Mouse (Mus musculus) adrenal gland, adult (tissue): ENCODE data around the gene Tkt.
"Not testable (repeated sequence)": the region's sequence is repeated elsewhere in the genome, so short reads cannot be mapped to it uniquely, and the experiment has no call there.

Experiments
- DNase-seq, 2 experiments: peaks; one replicate each; pipeline ENCODE4 v3.0.0; 2022 to 2023; ENCODE audit warnings: low spot score in 1 of 2; ENCODE audit not compliant: inconsistent age in 2 of 2

Gene Tkt

DNA sequence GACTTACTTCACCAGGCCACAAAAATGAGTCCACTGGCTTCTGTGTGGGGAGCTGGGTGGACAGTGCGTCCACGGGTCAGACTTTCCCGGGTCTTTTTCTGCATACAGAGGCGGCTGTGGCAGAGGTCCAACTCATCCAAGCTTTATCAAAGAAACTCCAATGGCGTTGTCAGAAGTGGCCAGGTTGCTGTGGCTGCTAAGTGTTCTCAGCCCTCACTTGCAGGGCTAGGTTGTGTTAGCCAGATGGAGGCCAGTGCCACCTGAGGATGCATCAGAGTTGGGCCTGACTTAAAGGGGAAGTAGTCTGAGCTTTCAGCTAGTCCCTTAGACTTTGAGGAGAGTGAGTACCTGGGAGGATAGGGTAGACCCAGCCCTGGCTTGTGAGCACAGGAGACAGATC, 3.4 kb downstream of the Tkt start:
- peak in 1 of 2 experiments; percentile 72 for DNase-seq

DNA sequence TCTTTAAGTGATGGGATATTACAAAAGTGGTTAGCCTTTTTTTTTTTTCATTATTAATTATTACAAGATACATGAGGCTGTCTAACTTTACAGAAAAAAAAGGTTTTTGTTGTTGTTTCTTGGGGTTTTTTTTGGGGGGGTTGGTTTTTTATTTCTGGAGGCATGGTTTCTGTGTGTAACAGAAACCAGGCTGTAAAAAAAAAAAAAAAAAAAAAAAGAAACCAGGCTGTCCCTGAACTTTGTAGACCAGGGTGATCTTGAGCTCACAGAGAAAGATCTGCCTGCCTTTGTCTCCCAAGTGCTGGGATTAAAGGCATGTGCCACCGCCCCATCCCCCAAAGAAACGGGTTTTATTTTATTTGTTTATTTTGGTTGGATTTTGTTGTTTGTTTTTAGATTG, 3.8 kb downstream of the Tkt start:
- DNase-seq = no peak

DNA sequence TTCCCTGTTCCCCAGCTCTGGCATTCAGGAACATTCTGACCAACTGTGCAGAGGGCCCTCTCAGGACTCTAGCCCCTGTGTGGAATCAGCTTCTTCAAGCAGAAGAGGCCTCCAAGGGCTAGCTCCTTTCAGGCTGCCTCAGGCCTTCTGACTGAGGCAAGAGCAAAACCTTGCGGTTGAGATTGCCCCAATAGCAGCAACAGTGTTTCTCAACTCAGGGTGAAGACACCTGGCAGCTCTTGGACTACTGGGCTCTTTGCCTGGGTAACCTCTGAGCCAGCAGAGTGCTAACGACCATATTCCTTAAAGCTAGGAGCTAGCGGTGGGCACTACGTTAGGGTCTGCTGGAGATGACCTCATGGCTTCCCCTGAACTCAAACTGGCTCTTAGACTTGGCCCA, 5.0 kb downstream of the Tkt start:
- peak in 1 of 2 experiments; percentile 77 for DNase-seq

DNA sequence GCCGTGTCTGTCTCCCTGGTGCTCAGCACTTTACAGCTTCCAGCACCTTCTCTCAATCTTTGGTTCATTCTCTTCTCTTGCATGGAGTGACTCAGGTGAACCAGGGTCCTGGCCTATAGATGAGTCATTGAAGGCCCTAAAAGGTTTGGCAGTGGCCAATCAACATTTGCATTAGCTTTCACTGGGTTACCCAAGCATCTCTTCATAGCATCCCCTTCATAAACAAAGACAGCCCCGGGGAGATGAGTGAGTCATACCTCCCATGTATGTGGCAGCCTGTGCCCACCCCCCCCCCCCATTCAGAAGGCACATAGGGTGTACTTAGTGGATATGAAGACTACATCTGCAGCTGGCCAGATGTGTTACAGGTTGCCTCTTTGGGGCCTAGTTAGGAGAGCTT, 8.5 kb downstream of the Tkt start:
- no peak for DNase-seq

DNA sequence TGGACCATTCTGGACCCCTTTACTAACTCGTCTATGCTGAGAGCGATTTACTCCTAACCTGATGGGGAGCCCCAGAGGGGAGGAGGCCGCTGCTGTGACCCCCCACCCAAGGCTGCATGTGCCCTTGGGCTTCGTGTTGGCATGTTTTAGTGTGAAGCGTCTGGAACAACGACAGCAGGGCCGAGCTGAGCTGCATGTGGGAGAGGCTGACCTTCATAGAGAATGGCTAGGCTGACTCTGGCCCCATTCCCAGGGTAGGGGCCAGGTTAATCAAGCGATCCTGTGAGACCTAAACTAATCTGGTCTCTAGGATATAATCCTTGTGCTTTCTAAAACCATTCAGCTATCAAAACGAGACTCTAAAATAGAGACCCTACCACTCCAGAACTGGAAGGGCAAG, 9.6 kb downstream of the Tkt start:
- DNase-seq = peak in 1 of 2 experiments; percentile 77

DNA sequence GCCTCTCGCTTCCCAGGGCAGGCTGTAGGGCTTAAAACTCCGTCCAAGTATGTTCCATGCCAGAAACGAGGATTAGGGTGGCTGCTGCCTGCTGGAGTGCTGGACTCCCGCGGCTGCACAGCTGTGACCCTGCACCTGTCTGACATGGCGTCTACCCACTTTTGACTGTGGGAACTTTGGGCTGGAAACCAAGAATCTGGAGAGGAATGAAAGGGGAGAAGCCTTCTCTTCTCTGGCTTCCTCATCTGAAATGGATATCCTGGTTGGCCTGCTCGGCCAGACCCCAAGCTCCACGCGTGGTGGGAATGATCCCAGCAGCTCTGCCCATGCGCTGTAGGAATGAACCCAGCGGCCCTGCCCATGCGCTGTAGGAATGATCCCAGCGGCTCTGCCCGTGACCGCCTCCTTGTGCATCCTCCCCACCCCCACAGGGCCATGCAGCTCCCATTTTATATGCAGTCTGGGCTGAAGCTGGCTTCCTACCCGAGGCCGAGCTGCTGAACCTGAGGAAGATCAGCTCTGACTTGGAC, 11.2 kb downstream of the Tkt start:
- no peak for DNase-seq

DNA sequence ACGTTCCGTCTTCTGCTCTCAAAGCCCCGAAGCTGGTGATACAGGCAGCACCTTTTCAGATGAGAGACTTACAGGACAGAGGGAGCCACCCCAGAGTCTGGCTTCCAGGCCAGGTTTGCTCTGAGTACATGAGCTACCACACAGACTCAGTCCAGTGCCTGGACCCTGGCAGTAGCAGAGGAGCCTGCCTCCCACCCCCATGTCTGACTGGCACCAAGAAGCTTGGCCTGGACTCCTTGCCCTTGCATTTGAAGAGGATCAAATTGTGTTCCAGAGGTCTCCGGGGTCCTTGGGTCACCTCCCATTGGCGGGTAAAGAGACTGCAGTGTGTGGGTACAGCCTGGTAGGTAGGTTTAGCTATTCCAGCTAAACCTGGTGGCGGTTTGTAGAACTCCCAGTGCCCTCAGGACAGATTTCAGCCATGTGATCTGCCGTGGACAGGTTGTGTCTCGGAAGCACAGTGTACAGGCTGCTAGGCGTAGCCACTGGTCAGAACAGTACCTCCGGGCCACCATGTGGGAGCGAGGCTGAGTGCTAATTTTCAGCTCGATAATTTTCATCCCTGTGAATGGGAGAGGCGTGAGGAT, 12.7 kb downstream of the Tkt start:
- DNase-seq = no peak

DNA sequence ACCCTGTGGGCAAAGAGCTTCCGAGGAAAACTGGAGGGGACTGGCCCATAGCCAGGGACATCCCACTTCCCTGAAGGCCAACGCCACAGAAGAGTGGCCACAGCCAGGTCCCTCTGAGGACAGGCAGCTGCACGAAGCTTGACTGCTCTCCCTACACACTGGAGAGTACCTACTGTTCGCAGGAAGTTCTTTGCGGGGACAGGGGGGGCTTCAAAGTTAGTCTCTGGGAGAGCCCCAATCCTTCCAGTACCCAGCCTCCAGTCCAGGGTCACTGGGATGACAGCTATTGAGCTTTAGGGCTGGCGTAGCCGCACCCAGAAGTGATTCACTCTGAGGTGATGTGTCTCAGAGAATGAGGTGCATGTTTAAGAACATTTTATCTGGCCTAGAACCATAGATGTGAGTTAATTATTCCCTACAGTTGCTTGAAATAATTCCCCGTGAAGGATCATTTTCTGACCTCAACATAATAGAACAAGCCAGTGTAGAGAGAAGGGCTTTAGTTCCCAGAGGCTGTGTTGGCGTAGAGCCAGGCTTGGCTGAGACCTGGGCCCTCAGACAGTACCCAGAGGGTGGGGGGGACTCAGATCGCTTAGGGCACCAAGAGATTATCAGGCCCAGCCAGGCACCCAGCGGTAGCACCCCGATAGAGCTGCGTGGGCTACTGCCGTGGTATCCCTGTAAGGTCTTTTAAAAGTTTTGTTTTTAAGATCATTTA, 13.5 kb downstream of the Tkt start:
- peak; percentile 55 to 85 for DNase-seq

DNA sequence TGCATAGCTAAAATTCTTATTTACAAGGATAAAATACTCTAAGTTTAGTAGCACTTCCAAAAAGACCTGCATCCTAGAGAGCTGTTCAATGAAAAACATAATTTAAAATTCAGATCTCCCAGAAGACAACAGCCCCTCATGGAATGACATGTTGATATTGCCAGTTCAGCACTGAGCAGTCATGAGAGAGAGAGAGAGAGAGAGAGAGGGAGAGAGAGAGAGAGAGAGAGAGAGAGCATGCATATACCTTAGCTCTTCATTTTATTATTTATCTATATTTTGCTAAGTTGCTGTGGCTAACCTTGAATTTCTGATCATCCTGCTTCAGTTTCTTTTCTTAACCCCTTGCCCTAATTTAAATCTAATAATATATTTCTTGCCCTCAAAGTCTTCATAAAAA, 14.2 kb downstream of the Tkt start:
- DNase-seq = no peak

DNA sequence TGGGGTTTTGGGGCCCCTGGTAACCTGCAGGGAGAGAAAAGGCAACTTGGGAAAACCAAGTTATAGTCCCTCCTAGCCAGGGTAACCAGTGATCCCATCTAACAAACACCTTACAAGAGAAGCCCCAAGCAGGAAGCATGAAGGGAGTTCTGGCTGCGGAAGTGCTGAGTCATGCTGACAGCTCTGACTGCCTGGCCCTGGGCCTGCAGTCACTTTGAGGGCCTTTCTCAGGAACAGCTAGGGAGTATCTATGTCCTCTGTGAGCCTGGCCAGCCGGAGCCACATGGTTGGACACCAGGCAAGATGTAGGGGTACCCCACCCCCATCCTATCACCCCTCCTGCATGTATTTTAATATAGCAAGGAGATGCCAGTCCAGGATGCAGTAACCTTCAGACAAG, 16.3 kb downstream of the Tkt start:
- peak; percentile 84 to 92 for DNase-seq

DNA sequence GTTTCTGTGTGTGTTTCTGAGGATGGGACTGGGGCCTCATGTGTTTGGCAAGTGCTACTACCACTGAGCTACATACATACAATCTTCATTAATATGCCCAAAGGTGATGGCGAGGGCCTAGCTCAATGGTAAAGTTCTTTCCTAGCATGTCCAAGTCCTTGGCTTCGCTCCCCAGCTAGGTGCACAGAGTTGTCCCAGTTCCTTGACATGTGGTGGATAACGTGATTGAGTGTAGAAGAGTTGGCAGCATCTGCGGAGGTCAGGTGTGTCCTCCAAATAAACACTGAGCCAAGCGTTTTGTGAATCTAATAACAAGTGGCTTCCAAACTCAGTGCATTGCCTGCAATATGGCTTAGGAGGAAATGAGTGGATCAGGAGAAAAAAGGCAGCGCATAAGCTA, 18.2 kb downstream of the Tkt start:
- no peak for DNase-seq

DNA sequence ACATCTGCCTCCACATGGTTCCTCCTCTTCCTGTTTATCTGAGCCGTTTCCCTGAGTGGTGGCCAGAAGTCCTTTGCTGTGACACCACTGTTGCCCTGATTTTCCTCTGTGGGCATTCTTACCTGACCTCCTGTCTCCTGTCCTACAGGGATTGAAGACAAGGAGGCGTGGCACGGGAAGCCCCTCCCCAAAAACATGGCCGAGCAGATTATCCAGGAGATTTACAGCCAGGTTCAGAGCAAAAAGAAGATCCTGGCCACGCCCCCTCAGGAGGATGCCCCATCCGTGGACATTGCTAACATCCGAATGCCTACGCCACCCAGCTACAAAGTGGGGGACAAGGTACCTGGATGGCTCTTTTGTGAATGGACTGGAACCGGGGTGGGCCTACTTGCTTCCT, 19.9 kb downstream of the Tkt start:
- DNase-seq = no peak

DNA sequence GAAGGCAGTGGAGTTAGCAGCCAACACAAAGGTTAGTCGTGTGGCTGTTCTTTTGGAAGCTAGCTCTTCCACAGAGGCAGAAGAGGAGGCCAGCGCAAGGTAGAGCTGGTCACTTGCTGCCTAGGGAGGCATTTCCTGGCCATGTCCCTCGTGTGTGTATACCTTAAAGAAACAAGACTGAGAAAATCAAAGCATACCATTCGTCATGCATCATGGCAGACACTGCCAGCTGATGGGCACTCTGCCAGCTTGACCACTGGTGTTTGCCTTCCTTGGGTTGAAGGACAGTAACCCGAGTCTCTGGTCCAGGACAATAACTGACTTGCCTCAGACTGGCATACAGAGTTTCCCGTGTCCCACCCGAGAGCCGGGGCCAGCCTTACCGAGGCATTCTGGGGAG, 22.1 kb downstream of the Tkt start:
- DNase-seq = peak; percentile 78 to 88

DNA sequence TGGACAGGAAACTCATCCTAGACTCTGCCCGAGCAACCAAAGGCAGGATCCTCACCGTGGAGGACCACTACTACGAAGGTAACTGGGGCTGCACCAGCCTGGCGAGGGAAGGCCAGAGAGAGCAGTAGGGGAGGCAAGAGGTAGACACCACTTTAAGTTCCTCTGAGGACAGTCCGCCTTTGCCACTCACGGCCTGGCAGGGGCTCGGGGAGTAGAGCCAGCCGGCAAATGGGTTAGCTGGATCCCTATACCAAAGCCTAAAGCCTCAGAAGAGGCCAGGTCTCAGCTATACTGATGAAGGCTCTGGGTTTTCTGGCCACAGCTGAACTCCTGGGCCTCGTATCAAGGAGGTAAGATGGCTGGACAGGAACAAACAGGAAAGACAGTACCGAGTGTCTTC, 24.1 kb downstream of the Tkt start:
- peak in 1 of 2 experiments; percentile 60 for DNase-seq

DNA sequence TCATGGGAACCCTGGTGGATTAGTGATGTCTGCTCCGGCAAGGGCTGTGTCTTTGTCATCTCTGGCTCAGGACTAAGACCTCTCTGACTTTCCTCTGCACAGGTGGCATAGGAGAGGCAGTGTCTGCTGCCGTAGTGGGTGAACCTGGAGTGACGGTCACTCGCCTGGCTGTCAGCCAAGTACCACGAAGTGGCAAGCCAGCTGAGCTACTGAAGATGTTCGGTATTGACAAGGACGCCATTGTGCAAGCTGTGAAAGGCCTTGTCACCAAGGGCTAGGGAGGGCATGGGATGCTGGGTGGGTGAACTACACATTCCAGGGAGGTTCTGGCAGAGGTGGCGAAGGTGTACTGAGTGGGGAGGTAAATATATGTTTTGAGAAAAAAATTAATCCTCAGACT, 25.1 kb downstream of the Tkt start:
- peak in 1 of 2 experiments; percentile 91 for DNase-seq

DNA sequence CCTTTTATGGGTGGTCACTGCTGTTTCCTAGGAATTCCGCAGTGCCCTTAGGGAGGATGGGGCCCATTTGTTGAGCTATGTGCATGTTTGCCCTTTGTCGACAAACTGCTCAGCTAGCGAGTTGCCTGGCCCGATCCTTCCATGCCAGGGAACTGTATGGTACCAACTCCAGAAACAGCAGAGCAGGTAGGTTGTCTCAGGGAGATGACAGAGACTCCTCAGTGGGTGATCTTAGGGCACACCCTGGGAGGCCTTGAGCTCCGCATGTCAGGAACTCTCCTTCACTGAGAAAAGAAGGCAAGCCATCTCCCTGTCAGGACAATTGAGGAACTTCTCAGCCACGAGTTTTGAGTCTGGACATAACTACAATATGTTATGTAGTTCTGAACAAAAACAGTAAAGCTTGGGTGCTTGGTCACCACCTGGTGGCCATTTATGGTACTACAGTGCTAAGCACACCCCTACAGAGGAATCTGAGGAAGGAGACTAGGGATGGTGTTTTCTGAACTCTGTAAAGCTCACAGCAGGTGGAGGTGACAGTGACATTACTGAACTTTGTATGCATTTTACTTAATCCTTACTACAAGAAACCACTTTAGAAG, 25.9 kb downstream of the Tkt start:
- DNase-seq = peak; percentile 81 to 95

DNA sequence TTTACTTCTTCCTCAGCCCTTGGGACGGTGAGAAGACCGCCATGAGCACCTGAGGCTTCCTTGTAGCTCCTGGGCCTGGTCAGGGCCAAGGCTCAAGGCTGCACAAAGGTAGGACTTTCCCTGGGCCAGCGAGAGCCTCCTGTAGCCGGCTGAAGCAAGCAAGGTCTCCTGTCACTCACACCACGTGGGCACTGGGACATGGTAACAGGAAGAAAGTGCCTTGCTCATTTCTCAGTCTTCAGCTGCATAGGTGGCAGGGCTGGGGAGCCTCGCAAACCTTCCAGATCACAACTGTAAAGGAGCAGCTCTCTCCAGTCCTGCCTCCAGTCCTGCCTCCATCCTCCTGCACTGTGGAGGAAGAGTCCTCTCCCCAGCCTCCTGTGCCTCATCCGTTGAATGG, 27.6 kb downstream of the Tkt start:
- DNase-seq = peak in 1 of 2 experiments; percentile 66

DNA sequence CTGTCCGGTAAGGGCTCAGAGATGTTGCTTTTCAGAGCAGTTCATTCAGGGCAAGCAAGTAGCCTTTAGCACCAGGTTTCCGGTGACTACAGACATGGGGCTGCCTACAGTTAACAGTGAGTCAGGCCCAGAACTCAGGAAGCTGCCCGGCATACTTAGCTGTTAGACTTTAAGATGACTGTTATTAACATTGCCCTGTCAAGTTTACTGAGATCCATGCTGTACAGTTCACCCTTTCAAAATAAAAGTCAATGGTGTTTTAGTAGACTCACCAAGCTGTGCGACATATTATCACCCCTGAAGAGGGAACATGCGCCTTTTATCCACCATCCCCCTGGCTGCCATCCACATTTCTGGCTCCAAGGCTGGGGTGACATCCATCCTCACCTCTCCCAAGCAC, 28.1 kb downstream of the Tkt start:
- DNase-seq = no peak

DNA sequence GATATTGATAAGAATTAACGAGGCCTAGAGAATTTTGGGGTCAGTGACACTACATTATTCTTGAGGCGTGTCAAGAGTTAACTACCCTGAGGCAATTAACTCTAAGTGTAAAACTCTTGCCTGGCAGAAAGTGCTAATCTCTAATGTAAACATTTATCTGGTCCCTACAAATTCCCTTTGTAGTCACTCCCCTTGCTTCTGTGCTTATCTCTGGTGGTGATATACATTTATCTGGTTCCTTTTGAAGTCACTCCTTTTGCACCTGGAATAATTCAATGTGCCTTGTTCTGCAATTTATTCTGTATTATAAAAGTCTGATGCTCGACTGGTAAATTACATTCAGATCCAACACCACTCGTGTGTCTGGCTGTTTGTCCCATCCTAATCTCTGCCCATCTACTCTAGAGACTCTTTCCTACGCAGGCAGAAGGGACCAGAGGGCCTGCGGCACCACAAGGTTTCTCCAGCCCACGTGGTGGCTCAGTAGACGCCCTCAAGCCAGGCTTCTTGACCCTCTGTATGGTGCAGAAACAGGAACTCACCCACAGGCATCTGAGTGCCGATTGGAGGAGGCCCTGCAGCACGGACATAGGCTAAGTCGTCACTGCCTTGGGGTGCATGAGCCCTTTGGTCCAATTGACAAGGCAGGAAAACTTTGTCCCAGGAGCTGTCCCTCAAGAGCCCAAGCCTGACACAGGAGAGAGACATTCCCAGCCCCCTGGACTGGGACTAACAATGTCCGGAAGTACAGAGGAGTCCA, 29.3 kb downstream of the Tkt start:
- DNase-seq = not testable (repeated sequence)

DNA sequence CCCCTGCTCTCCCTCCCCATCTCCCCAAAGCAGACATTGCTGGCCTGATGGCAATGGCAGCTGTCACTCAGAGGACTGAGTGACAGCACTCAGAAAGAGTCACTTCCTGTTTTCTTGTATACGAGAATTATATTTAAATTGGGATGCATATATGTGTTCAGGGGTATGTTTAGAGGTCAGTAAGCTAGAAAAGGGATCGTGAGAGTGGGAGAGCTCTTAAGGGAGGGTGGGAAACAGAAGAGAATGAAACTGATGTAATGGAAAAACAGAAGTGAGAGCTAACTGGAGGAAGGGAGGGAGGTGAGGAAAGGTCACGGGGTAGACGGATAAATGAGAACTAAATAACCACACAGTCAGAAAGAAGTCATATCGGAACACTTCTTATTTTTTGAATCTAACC, 31.0 kb downstream of the Tkt start:
- DNase-seq = no peak

DNA sequence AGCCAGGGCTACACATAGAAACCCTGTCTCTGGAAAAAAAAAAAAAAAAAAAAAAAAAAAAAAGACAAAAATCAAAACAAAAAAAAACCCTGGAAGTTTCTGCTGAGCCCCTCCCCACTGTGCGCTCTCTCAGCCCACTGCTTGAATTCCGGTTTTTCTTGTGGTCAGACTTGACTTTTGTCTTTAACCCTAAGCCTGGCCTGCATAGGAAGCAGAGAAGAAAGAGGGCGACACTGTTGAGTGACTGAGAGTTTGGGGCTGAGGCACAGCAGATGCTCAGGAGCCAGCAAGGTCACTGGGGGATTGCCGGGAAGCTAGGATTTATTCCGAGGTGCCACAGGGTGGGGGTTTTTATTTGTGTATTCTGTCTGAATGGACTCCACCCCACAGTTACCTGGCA, 31.7 kb downstream of the Tkt start:
- DNase-seq = no peak

DNA sequence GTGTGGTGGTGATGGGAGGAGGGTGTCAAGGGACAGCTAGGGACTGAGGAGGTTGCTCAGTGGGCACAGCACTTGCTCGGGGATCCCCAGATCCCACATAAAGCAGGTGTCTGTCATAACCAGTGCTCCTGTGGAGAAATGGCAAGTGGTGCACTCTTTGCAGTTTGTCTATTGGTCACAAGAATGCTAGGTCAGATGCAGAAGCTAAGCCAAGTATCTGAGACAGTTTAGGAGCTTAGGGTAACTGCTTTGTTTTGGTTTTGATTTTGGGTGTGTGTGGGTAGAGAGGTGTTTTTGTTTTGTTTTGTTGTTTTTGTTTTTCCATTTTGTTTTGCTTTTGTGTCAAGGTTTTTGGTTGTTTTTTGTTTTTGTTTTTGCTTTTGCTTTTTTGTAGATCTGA, 33.1 kb downstream of the Tkt start:
- DNase-seq = no peak
